Mouse (Mus musculus) layer of hippocampus, postnatal 25 days (tissue): Measurements from ENCODE around the gene Me1. TPM values are rescaled to one million over a fixed set of nuclear protein-coding genes. Genes with fewer than 3 reads are reported as not detected.

Source experiments
- DNase-seq, 2 experiments: peaks; one replicate each; pipeline ENCODE4 v3.0.0; 2022; ENCODE audit warnings: mixed read lengths in 2 of 2, low spot score in 1 of 2; ENCODE audit errors: extremely low spot score in 1 of 2
- total RNA-seq, 2 experiments: library from RNA; stranded (reverse); gene quantifications; 2 replicates each; pipeline ENCODE4 v1.2.3; 2021

The Me1 gene
- total RNA-seq, 2 experiments from 2014 or later = 65.7 to 68.1 TPM

GRCm38 (mm10) chr9:86569314-86569910 is 126.3 kb downstream of the Me1 start:
- DNase-seq = no peak

DNA sequence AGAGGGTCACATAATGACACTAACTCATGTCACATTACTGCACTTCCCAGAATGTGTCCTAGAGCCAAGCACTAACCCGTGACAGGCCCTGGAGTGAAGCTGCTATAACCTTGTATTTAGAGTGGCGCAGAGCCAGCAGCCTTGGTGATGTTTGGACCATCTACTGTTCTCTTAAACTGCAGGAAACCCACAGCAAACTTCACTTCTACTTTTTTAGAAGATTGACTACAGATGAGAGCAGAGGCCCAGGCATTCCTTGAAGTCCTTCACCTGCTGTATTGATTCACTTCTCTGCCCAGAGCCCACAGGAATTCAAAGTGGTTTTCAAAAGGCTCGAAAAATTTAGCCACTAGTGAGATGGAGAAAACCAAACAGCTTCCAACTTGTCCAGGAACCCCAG is 135.2 kb downstream of the Me1 start:
- DNase-seq = no peak

- DNase-seq = no peak
Observed at GRCm38 (mm10) chr9:86554641-86555040, 141.1 kb downstream of the Me1 start.

DNA sequence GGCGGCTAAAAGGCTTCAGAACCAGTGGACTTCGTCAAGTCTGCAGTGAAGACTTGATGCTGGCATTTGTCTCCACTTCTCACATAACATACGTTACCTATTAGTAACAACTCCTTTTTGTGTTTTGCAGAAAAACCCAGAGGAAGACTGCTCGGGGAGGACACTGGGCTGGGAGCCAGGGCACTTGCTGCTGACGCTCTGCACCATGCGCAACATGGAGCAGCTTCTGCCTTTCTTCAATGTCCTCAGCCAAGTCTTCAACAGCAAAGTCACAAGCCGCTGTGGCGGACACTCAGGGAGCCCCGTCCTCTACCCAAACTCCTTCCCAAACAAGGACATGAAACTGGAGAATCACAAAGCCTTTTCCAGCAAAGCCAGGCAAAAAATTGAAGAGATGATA is 141.9 kb downstream of the Me1 start:
- DNase-seq = no peak

DNA sequence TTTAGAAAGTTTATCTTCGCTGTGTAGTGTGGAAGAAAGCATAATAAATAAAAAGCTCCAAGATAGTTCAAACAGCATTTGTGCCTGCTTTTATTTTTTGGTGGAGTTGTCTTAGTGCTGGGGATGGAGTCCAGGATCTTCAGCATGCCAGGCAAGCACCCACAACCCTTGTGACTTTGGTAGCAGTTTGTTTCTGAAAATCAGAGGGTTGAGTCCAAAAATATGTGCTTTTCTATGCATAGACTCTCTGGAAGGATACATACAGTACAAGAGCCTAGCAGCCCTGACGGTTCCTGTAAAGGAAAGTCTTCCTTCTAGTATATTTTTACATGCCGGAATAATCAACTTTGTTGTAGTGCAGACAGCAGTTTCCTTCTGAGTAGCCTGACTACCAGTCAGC is 145.0 kb downstream of the Me1 start:
- no peak for DNase-seq

DNA sequence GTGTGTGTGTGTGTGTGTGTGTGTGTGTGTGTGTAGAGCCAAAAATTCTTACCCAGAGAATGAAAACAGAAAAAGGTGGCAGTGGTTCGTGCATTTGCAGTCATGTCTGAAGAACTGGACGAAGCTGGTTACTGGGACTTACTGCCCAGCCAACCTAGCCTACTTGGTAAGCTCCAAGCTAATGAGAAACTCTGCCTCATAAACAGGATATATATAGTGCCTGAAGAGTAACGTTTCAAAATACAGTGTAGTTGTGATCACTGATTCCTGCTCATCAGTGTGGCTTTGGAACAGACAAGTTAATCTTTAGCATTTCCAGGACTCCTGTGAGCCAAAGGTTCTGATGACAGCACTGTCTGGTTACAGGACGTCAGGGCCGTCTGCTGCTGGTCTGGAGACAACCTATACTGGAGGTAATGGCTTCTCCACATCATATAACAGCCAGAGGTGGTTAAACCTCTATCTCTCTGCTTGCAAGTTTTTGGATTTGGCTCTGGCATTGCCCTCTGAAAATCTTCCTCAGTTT is 146.1 kb downstream of the Me1 start:
- DNase-seq = no peak

- DNase-seq = no peak
Observed at GRCm38 (mm10) chr9:86544559-86544958, 151.2 kb downstream of the Me1 start.

GRCm38 (mm10) chr9:86543451-86543850 is 152.3 kb downstream of the Me1 start:
- no peak for DNase-seq

DNA sequence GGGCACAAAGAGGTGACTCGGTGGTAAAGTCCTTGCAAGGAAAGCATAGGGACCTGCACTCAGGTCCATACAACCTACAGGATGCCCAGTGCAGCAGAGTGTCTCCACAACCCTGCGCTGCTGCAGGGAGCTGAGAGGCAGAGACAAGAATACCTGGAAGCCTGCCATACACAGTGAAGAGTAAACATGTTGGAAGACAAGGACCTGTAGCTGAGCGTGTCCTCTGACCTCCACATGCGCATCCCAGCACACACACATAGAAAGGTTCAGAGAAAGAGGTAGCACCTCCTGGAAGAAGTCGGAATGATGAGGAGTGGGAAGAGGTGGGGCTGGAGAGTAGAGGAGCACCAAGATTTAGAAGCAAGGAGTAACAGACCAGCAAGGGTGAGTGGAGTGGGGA is 161.7 kb downstream of the Me1 start:
- DNase-seq = no peak

Other genes starting within 250 kb of the Me1 start
- 1 to 10 TPM; 3.7 TPM for gene Ube2cbp, start 231.0 kb downstream of the Me1 start, total RNA-seq
- 10 to 100 TPM; 46.5 to 60.2 TPM for gene Dop1a, start 228.8 kb downstream of the Me1 start, total RNA-seq
- gene Pgm3, start 124.1 kb downstream of the Me1 start, total RNA-seq = 10 to 100 TPM; 17.5 to 17.6 TPM
- 10 to 100 TPM; 26.0 to 30.7 TPM for gene Rwdd2a, start 124.0 kb downstream of the Me1 start, total RNA-seq
- gene Prss35, start 47.7 kb upstream of the Me1 start, total RNA-seq = 1 to 10 TPM; 6.5 to 7.7 TPM
- 100 to 1,000 TPM; 383 to 406 TPM for gene Snap91, start 184.7 kb upstream of the Me1 start, total RNA-seq